Mouse (Mus musculus): ENCODE measurements around the gene Gnaz. TPM values are rescaled to one million over a fixed set of nuclear protein-coding genes. Genes with fewer than 3 reads are reported as not detected.

Gene Gnaz
- total and polyA plus RNA-seq, 2 experiments from 2014 or later: 106 to 140 TPM

GRCm38 (mm10) chr10:75004067-75004466 lies 37.1 kb downstream of the Gnaz start:
- no peaks in the 10 kb centered on the region for H3K27me3 ChIP-seq (ENCODE audit: insufficient read depth, low read length)
- WGBS: 81% methylated on average over 3 of the region's 3 CpGs
- no peak overlapping the region for H3K4me3 ChIP-seq (ENCODE audit: low read depth, low read length)
- H3K4me1 ChIP-seq (ENCODE audit: insufficient read depth): peaks cover 8% of the 10 kb centered on the region; the same call in 1 of the 2 replicates
- no peak overlapping the region for H3K9ac ChIP-seq
- no peaks in the 10 kb centered on the region; the same call in 1 of the 2 replicates for H3K36me3 ChIP-seq (ENCODE audit: insufficient read depth)
- H3K27ac ChIP-seq (ENCODE audit: low read depth, low read length): no peak overlapping the region
- TF ChIP-seq CTCF (IDR thresholded peaks at IDR 0.05; ENCODE audit: low read depth): no peak
- ATAC-seq (no peak), DNase-seq (no peak)
- H3K9me3 ChIP-seq (ENCODE audit: low read length): no peaks in the 10 kb centered on the region
- no peak overlapping the region for H3K4me2 ChIP-seq (ENCODE audit: low read depth)

DNA sequence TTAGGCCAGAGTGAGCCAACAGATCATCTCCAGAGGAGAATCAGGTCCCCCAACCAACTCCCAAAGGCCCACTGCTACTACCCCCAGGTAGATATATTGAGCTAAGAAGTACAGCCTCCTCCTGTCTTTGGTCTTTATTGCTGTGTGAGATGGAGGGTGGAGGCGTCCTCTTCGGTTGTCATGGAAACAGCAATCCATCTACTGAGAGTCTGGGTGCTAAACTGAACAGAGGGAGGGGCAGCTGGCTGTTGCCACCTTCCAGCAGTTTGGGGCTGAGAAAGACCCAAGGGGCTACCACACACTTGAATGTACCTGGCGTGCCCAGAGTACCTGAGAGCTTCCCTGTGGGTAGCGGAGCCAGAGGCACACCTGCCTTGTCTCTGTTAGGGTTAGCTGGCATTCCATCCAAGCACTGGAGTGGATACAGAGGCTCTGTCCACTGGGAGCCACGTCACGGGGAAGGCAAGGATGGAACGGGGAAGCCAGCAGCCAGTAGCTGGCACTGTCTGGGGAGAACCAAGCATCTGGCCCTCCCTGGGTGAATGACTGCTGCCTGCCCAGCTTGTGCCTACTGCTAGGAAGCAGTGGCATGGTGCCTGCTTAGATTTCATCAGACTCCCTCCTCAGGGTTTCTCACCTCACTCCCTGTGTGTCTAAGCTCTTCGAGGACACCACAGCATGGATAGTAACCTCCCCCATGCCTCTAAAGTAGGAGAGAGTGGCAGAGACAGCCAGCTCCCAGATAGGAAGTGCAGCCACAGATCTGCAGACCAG lies 40.1 kb downstream of the Gnaz start:
- H3K36me3 ChIP-seq (ENCODE audit: insufficient read depth): no peaks in the 10 kb centered on the region; the same call in 1 of the 2 replicates
- no peaks in the 10 kb centered on the region for H3K9me3 ChIP-seq (ENCODE audit: low read length)
- peaks cover 8% of the 10 kb centered on the region; the same call in 1 of the 2 replicates for H3K4me1 ChIP-seq (ENCODE audit: insufficient read depth)
- H3K27me3 ChIP-seq (ENCODE audit: insufficient read depth, low read length): no peaks in the 10 kb centered on the region
- no peak overlapping the region for H3K4me3 ChIP-seq (ENCODE audit: low read depth, low read length)
- no peak overlapping the region for H3K4me2 ChIP-seq (ENCODE audit: low read depth)
- no peak for TF ChIP-seq CTCF (IDR thresholded peaks at IDR 0.05; ENCODE audit: low read depth)
- no peak overlapping the region for H3K27ac ChIP-seq (ENCODE audit: low read depth, low read length)
- H3K9ac ChIP-seq: no peak overlapping the region
- ATAC-seq (peak; percentile 67), DNase-seq (peak; percentile 45)
- WGBS: 54% methylated on average over 8 of the region's 8 CpGs

GRCm38 (mm10) chr10:75010704-75011103 lies 43.7 kb downstream of the Gnaz start:
- peaks cover 8% of the 10 kb centered on the region; the same call in 1 of the 2 replicates for H3K4me1 ChIP-seq (ENCODE audit: insufficient read depth)
- no peak for TF ChIP-seq CTCF (IDR thresholded peaks at IDR 0.05; ENCODE audit: low read depth)
- no peak for DNase-seq
- no peak overlapping the region for H3K9ac ChIP-seq
- no peak for ATAC-seq
- peak overlapping the region; percentile 21; the same call in 1 of the 2 replicates for H3K27ac ChIP-seq (ENCODE audit: low read depth, low read length)
- no peak overlapping the region for H3K4me3 ChIP-seq (ENCODE audit: low read depth, low read length)
- 82% methylated on average over 15 of the region's 15 CpGs for WGBS
- H3K4me2 ChIP-seq (ENCODE audit: low read depth): no peak overlapping the region
- H3K27me3 ChIP-seq (ENCODE audit: insufficient read depth, low read length): no peaks in the 10 kb centered on the region
- H3K36me3 ChIP-seq (ENCODE audit: insufficient read depth): peaks cover 9% of the 10 kb centered on the region
- H3K9me3 ChIP-seq (ENCODE audit: low read length): no peaks in the 10 kb centered on the region

DNA sequence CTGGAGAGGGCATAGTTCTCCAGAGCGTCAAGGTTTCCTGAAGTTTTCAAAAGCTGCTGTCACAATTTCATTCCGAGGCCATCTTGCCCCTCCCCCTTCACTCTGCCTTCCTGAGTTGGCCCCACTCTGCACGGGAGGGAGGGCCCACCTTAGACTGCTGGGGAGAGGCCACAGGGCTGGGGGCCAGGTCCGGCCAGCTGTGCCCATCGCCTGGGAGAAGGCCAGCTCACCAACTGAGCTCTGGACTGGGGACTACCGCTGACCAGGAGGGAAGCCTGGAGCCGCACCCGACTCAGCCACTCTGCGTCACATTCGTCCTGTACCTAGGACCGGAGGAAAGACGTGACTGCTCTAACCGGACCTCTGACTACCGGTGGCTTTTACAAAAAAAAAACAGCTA lies 48.5 kb downstream of the Gnaz start:
- no peak overlapping the region for H3K9ac ChIP-seq
- H3K4me1 ChIP-seq (ENCODE audit: insufficient read depth): no peaks in the 10 kb centered on the region
- H3K27me3 ChIP-seq (ENCODE audit: insufficient read depth, low read length): no peaks in the 10 kb centered on the region
- H3K27ac ChIP-seq (ENCODE audit: low read depth, low read length): no peak overlapping the region
- WGBS: 73% methylated on average over 14 of the region's 14 CpGs
- ATAC-seq (no peak), DNase-seq (no peak)
- TF ChIP-seq CTCF (IDR thresholded peaks at IDR 0.05; ENCODE audit: low read depth): no peak
- H3K4me3 ChIP-seq (ENCODE audit: low read depth, low read length): no peak overlapping the region
- H3K9me3 ChIP-seq (ENCODE audit: low read length): no peaks in the 10 kb centered on the region
- H3K4me2 ChIP-seq (ENCODE audit: low read depth): no peak overlapping the region
- peaks cover 12% of the 10 kb centered on the region for H3K36me3 ChIP-seq (ENCODE audit: insufficient read depth)

GRCm38 (mm10) chr10:75016481-75016880 lies 49.5 kb downstream of the Gnaz start:
- no peak for ATAC-seq
- Histone ChIP-seq H3K4me2 (ENCODE audit: low read depth) (no peak overlapping the region), H3K9ac (no peak overlapping the region), H3K4me3 (ENCODE audit: low read depth, low read length) (no peak overlapping the region), H3K36me3 (ENCODE audit: insufficient read depth) (peaks cover 12% of the 10 kb centered on the region), H3K27ac (ENCODE audit: low read depth, low read length) (no peak overlapping the region), H3K27me3 (ENCODE audit: insufficient read depth, low read length) (no peaks in the 10 kb centered on the region), H3K4me1 (ENCODE audit: insufficient read depth) (no peaks in the 10 kb centered on the region), H3K9me3 (ENCODE audit: low read length) (no peaks in the 10 kb centered on the region)
- 60% methylated on average over 4 of the region's 4 CpGs for WGBS
- no peak for DNase-seq
- no peak for TF ChIP-seq CTCF (IDR thresholded peaks at IDR 0.05; ENCODE audit: low read depth)

DNA sequence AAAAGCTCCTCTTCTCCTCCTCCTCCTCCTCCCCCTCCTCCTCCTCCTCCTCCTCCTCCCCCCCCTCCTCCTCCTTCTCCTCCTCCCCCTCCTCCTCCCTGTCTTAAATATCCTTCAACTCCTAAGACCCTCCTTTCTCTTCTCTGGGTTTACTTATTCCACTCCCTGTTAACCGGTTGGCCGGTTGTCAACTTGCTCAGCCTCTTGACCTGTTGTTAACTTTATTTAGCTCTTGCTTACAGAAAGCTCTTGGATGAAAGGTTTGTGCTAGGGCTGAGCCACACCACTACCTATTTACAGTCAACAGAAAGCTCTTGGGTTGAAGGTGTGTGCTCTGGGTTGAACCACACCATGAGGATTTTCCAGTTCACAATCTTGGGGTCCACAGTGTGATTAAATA lies 53.3 kb downstream of the Gnaz start:
- ATAC-seq: no peak
- Histone ChIP-seq H3K4me3 (ENCODE audit: low read depth, low read length) (no peak overlapping the region), H3K9me3 (ENCODE audit: low read length) (no peaks in the 10 kb centered on the region), H3K27me3 (ENCODE audit: insufficient read depth, low read length) (no peaks in the 10 kb centered on the region), H3K4me2 (ENCODE audit: low read depth) (no peak overlapping the region), H3K36me3 (ENCODE audit: insufficient read depth) (peaks cover 6% of the 10 kb centered on the region), H3K9ac (no peak overlapping the region), H3K4me1 (ENCODE audit: insufficient read depth) (no peaks in the 10 kb centered on the region), H3K27ac (ENCODE audit: low read depth, low read length) (no peak overlapping the region)
- WGBS: 72% methylated on average over 2 of the region's 2 CpGs
- TF ChIP-seq CTCF (IDR thresholded peaks at IDR 0.05; ENCODE audit: low read depth): no peak
- no peak for DNase-seq

GRCm38 (mm10) chr10:75021138-75021537 lies 54.2 kb downstream of the Gnaz start:
- TF ChIP-seq CTCF (IDR thresholded peaks at IDR 0.05; ENCODE audit: low read depth): peak; percentile 91
- Histone ChIP-seq H3K4me1 (ENCODE audit: insufficient read depth) (no peaks in the 10 kb centered on the region), H3K4me3 (ENCODE audit: low read depth, low read length) (no peak overlapping the region), H3K9ac (no peak overlapping the region), H3K27me3 (ENCODE audit: insufficient read depth, low read length) (no peaks in the 10 kb centered on the region), H3K4me2 (ENCODE audit: low read depth) (no peak overlapping the region), H3K27ac (ENCODE audit: low read depth, low read length) (no peak overlapping the region), H3K9me3 (ENCODE audit: low read length) (no peaks in the 10 kb centered on the region), H3K36me3 (ENCODE audit: insufficient read depth) (0 out of 2 replicates have a peak, but pooled peaks cover 3% of the 10 kb centered on the region)
- ATAC-seq (peak; percentile 69), DNase-seq (peak; percentile 79)
- WGBS: 10% methylated on average over 6 of the region's 6 CpGs

All from forebrain, postnatal 0 days (tissue).